Mouse (Mus musculus): ENCODE measurements at regions not wholly inside any gene's neighbourhood (a gene's known extent, or its start where the extent isn't known, plus 50 kb on each side); places are given as distances from the start of the nearest gene placed in this dataset.

- no peak for TF ChIP-seq CTCF (IDR thresholded peaks at IDR 0.05; ENCODE audit: borderline replicate concordance, insufficient read depth, low read depth, low read length)
- no peak for TF ChIP-seq POLR2A (IDR thresholded peaks at IDR 0.05; ENCODE audit: borderline replicate concordance, insufficient read depth, low read length)
Observed at GRCm38 (mm10) chr13:119347988-119348387, 80.4 kb upstream of the Paip1 start.
